Mouse (Mus musculus) heart, postnatal 0 days (tissue): ENCODE measurements around the gene Aifm2. TPM values are rescaled to one million over a fixed set of nuclear protein-coding genes. Genes with fewer than 3 reads are reported as not detected.

Experiments
- ATAC-seq: fragments of 200-750 bp; cut with Nextera tagmentation; 2 replicates; pipeline ENCODE4 v1.8.0; 2017; ENCODE audit warnings: low read depth, moderate number of reproducible peaks, moderate library complexity; ENCODE audit not compliant: insufficient read depth
- DNase-seq: peaks from one replicate; pipeline ENCODE4 v3.0.0-alpha.2; 2016; ENCODE audit warnings: low spot score
- H3K27ac ChIP-seq: fragments of 300-500 bp; sonication (generic); 2 replicates; pipeline ENCODE4 v1.5.1; 2014; ENCODE audit warnings: low read depth, mild to moderate bottlenecking
- H3K27me3 ChIP-seq: fragments of 300-500 bp; sonication (generic); 2 replicates; pipeline ENCODE4 v1.6.1; 2014; ENCODE audit warnings: low read length, mixed read lengths; ENCODE audit not compliant: control insufficient read depth, insufficient read depth
- H3K36me3 ChIP-seq: fragments of 300-500 bp; sonication (generic); replicated peaks from 2 replicates; pipeline ENCODE4 v1.6.1; 2014; ENCODE audit warnings: low read length, mixed read lengths; ENCODE audit not compliant: control insufficient read depth, insufficient read depth
- H3K4me1 ChIP-seq: fragments of 300-500 bp; sonication (generic); 2 replicates; pipeline ENCODE4 v1.6.1; 2014; ENCODE audit warnings: antibody characterized with exemption; ENCODE audit not compliant: control insufficient read depth, insufficient read depth
- H3K4me2 ChIP-seq: fragments of 300-500 bp; sonication (generic); 2 replicates; pipeline ENCODE4 v1.6.1; 2014; ENCODE audit warnings: low read depth, mild to moderate bottlenecking, low read length, moderate library complexity
- H3K4me3 ChIP-seq: fragments of 300-500 bp; sonication (generic); 2 replicates; pipeline ENCODE4 v1.5.1; 2014; ENCODE audit warnings: low read depth, low read length
- H3K9ac ChIP-seq: fragments of 300-500 bp; sonication (generic); replicated peaks from 2 replicates; pipeline ENCODE4 v1.6.1; 2014; ENCODE audit warnings: low read depth, low read length, mixed read lengths
- H3K9me3 ChIP-seq: fragments of 300-500 bp; sonication (generic); replicated peaks from 2 replicates; pipeline ENCODE4 v1.6.1; 2016; ENCODE audit warnings: low read length; ENCODE audit not compliant: control insufficient read depth
- CTCF ChIP-seq: IDR thresholded peaks from 2 replicates; pipeline ENCODE4 v1.5.1; 2016; ENCODE audit warnings: antibody characterized with exemption, control low read depth, low read depth
- EP300 ChIP-seq: IDR thresholded peaks from 2 replicates; pipeline ENCODE4 v1.6.1; 2016; ENCODE audit warnings: antibody characterized with exemption, low read depth
- WGBS: fragments of 180-500 bp; shearing (Covaris S2); extraction: QIAGEN DNeasy Blood & Tissue Kit; methylation state at CpG from one replicate; pipeline ENCODE4 v1.1.7; 2014; 5-methylcytosine and 5-hydroxymethylcytosine counted together
- polyA plus RNA-seq: library from polyadenylated mRNA; unstranded; fragments of >200 nt; fragmentation: Nextera tagmentation; extraction: Ambion mirVana; gene quantifications from 2 replicates; pipeline ENCODE4 v1.2.1, GENCODE M21; 2015
- total RNA-seq: library from RNA; depleted of rRNA; stranded (reverse); fragments of >200 nt; gene quantifications from 2 replicates; pipeline ENCODE4 v1.2.3, GENCODE M21; 2014; ENCODE audit warnings: low replicate concordance

Gene Aifm2
- total and polyA plus RNA-seq, 2 experiments from 2014 or later: 34.2 to 53.4 TPM

DNA sequence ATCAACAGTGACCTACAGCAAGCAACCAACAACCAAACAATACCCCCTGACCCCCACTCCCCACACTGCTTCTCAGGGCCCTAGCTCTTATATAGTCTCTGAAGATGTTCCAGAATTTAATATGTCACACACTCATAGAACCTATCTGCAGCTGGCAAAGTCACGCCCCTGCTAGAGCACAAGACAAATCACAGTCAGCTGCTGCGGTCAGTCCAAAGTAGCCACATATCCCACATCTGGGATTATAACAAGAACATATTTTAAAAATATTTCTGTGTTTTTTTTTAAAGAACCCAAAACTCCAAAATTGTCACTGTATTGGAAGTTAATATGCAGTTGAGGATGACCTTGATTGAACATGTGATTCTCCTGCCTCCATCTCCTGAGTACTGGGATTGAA, 43.8 kb downstream of the Aifm2 start:
- ATAC-seq (no peak), DNase-seq (no peak)
- Histone ChIP-seq H3K4me3 (no peak overlapping the region), H3K4me2 (no peak overlapping the region), H3K9me3 (no peaks in the 10 kb centered on the region), H3K36me3 (no peaks in the 10 kb centered on the region), H3K27me3 (no peaks in the 10 kb centered on the region), H3K27ac (peak overlapping the region; percentile 96), H3K4me1 (peaks cover 26% of the 10 kb centered on the region), H3K9ac (no peak overlapping the region)
- TF ChIP-seq EP300: no peak
- no peak for TF ChIP-seq CTCF
- 93% methylated on average over 2 of the region's 2 CpGs for WGBS

DNA sequence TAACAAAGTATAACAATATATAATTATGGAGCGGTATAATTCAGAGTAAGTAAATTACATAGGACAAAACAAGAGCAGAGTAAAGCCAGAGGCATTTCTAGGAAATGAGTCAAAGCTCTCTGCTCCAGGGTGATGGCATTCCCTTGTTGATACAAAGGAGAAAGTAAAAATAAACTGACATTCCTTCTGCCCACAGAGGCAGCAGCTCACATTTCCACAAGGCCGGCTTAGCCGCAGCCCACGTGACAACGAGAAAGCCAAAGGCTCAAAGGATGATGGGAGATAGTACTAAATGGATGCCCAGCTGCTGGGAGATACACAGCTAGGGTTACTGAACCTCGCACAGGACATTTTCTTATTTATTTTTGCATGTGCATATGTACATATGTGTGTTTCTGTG, 44.8 kb downstream of the Aifm2 start:
- WGBS: 13% methylated on average over 6 of the region's 6 CpGs

DNA sequence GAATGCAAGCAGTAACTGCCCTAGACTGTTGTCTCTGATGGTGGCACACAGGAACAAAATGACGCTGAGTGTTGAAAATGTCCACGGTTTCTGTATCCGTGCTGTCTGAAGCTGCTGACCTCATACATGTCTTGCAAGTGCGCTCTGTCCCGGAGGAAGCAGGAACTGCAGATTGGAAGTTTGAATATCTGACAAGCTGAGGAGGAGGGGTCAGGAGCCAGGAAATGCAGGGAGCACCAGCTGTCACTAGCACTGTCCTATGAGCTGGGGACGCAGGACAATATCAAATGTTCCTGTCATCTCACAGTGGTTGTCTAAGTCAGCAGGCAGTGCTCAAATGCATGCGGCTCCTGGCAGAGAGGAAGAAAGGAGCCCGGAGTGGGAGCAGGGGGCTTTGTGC, 49.6 kb downstream of the Aifm2 start:
- Histone ChIP-seq H3K27me3 (no peaks in the 10 kb centered on the region), H3K4me2 (peak overlapping the region; percentile 23), H3K4me3 (0 out of 2 replicates have a peak overlapping the region, but pooled peaks have one; percentile 2), H3K4me1 (peaks cover 10% of the 10 kb centered on the region), H3K9me3 (no peaks in the 10 kb centered on the region), H3K36me3 (no peaks in the 10 kb centered on the region), H3K9ac (no peak overlapping the region; the same call in 1 of the 2 replicates), H3K27ac (peak overlapping the region; percentile 80)
- DNase-seq (peak; percentile 88), ATAC-seq (peak; percentile 81)
- WGBS: 8% methylated on average over 8 of the region's 8 CpGs
- peak; percentile 40 for TF ChIP-seq CTCF
- peak; percentile 27; the same call in 1 of the 2 replicates for TF ChIP-seq EP300

More for the DNA sequence above, 44.8 kb downstream of the Aifm2 start:
- peak; percentile 97 for DNase-seq
- no peak overlapping the region for H3K4me3 ChIP-seq
- H3K4me1 ChIP-seq: peaks cover 26% of the 10 kb centered on the region
- H3K27me3 ChIP-seq: no peaks in the 10 kb centered on the region
- H3K4me2 ChIP-seq: no peak overlapping the region; the same call in 1 of the 2 replicates
- TF ChIP-seq CTCF (no peak), EP300 (0 out of 2 replicates have a peak, but pooled peaks have one; percentile 29)
- H3K36me3 ChIP-seq: no peaks in the 10 kb centered on the region
- no peak overlapping the region for H3K9ac ChIP-seq
- peak overlapping the region; percentile 96 for H3K27ac ChIP-seq
- no peaks in the 10 kb centered on the region for H3K9me3 ChIP-seq
- peak; percentile 76 for ATAC-seq

DNA sequence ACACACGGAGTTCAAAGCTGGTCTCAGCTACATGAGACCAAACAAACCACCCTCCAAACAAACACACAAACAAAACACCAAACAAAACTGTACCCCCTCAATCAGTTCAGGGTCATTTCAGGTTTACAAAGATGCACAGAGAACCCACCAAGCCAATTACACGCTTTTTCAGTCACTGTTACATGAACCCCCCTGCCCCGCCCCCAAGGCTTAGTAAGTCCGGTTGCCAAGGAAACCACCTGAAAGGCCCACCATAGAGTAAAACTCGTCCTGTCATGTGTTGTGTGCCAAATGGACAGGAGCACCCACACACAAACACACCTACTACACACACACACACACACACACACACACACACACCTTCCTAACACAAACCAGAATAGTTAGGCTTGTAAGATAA, 50.5 kb downstream of the Aifm2 start:
- no peak for TF ChIP-seq EP300
- no peak for TF ChIP-seq CTCF
- H3K4me2 ChIP-seq: no peak overlapping the region
- ATAC-seq: no peak
- whole genome bisulfite sequencing: 75% methylated on average over 5 of the region's 5 CpGs
- no peak overlapping the region for H3K27ac ChIP-seq
- H3K36me3 ChIP-seq: no peaks in the 10 kb centered on the region
- H3K4me3 ChIP-seq: no peak overlapping the region
- H3K9me3 ChIP-seq: no peaks in the 10 kb centered on the region
- DNase-seq: no peak
- no peaks in the 10 kb centered on the region for H3K27me3 ChIP-seq
- no peak overlapping the region for H3K9ac ChIP-seq
- H3K4me1 ChIP-seq: peaks cover 6% of the 10 kb centered on the region

DNA sequence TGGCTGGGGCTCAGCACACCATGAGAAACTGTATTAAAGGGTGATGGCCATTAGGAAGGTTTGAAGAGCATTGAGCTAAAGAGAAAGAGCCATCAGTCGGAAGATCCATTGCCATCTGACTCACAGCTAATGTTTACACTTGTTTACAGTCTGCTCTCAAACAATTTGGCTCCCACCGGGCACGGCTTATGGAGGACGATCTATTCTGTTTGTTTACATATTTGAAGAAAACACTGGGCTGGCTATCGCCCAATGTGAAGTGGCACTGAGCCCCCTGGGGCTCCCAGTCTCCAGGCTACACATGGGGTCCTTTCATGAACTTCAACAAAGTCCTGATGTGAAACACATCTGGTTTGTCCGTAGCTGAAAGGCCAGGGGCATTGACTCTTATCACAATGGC, 51.7 kb downstream of the Aifm2 start:
- H3K9ac ChIP-seq: no peak overlapping the region
- H3K27me3 ChIP-seq: no peaks in the 10 kb centered on the region
- no peak for ATAC-seq
- H3K4me1 ChIP-seq: peaks cover 6% of the 10 kb centered on the region
- H3K4me2 ChIP-seq: no peak overlapping the region
- no peak overlapping the region for H3K27ac ChIP-seq
- no peaks in the 10 kb centered on the region for H3K36me3 ChIP-seq
- no peaks in the 10 kb centered on the region for H3K9me3 ChIP-seq
- 61% methylated on average over 6 of the region's 6 CpGs for WGBS
- DNase-seq: no peak
- TF ChIP-seq CTCF (no peak), EP300 (no peak)
- H3K4me3 ChIP-seq: no peak overlapping the region

DNA sequence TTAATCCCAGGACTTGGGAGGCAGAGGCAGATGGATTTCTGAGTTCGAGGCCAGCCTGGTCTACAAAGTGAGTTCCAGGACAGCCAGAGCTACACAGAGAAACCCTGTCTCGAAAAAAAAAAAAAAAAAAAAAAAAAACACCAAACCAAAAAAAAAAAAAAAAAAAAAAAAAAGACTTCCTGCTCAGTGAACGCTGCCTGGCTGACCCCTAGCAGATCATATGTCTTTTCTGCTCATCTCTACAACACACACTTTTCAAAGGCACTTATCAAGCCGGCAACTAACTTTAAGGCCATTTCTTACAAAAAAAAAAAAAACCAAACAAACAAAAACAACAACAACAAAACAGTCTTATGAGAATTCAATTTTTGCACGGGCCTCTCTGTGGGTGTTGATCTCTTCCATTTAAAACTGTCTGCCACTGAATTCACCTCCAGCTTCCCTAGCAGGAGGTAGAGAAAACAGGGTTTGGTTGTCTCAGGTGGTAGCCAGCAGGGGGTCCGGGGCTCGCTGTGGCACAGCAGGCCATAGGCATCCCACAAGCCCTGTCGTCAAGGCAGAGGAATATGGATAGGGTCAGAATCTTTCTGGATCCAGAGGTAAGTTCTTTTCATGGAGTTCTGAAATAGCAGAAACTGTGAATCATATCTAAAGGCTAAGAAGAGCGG, 66.5 kb downstream of the Aifm2 start:
- WGBS: 51% methylated on average over 8 of the region's 9 CpGs
- no peak overlapping the region for H3K4me2 ChIP-seq

More for the DNA sequence above, 66.5 kb downstream of the Aifm2 start:
- H3K27me3 ChIP-seq: no peaks in the 10 kb centered on the region
- TF ChIP-seq EP300: no peak
- TF ChIP-seq CTCF: no peak
- no peak overlapping the region for H3K9ac ChIP-seq
- H3K4me1 ChIP-seq: no peaks in the 10 kb centered on the region
- no peak overlapping the region for H3K27ac ChIP-seq
- no peaks in the 10 kb centered on the region for H3K9me3 ChIP-seq
- ATAC-seq (no peak), DNase-seq (no peak)
- H3K4me3 ChIP-seq: no peak overlapping the region
- H3K36me3 ChIP-seq: no peaks in the 10 kb centered on the region
